Mouse (Mus musculus) bone marrow macrophage, adult 2 months (primary cell): ENCODE measurements at regions not wholly inside any gene's neighbourhood (a gene's known extent, or its start where the extent isn't known, plus 50 kb on each side); places are given as distances from the start of the nearest gene placed in this dataset.

Experiments used
- CTCF ChIP-seq: IDR thresholded peaks from 2 replicates; pipeline ENCODE4 v1.5.1; 2012; ENCODE audit warnings: low read depth, mild to moderate bottlenecking, low read length, moderate library complexity
- POLR2A ChIP-seq: IDR thresholded peaks from 2 replicates; pipeline ENCODE4 v1.6.1; 2012; ENCODE audit warnings: mild to moderate bottlenecking, low read depth, low read length, borderline replicate concordance

- TF ChIP-seq POLR2A (no peak), CTCF (no peak)
Observed at GRCm38 (mm10) chr5:41061646-41062045, 646.3 kb downstream of the Rab28 start.
